Mouse (Mus musculus): ENCODE data around the gene Tmem131l. TPM values are rescaled to one million over a fixed set of nuclear protein-coding genes. Genes with fewer than 3 reads are reported as not detected.

Tmem131l gene
- total and polyA plus RNA-seq, 3 experiments = 9.6 to 39.6 TPM; not detected in 1

GRCm38 (mm10) chr3:83947476-83948245, 92.3 kb downstream of the Tmem131l start:
- Histone ChIP-seq H3K36me3 (ENCODE audit: control insufficient read depth in 1 of 2, insufficient read depth in 2 of 2, low read length in 2 of 2) (no peaks in the 10 kb centered on the region), H3K4me1 (ENCODE audit: control insufficient read depth in 1 of 2, insufficient read depth in 2 of 2, low read length in 2 of 2) (no peaks in the 10 kb centered on the region), H3K4me3 (ENCODE audit: control insufficient read depth in 1 of 2, insufficient read depth in 1 of 2, low read depth in 2 of 2, low read length in 2 of 2) (no peak overlapping the region), H3K79me2 (ENCODE audit: control insufficient read depth, insufficient read depth, low read length, poor library complexity) (no peaks in the 10 kb centered on the region), H3K27me3 (ENCODE audit: control insufficient read depth in 1 of 2, insufficient read depth in 2 of 2, low read length in 2 of 2) (no peaks in the 10 kb centered on the region), H3K27ac (ENCODE audit: control insufficient read depth, low read depth, low read length) (no peak overlapping the region), H3K9me3 (replicated peaks; ENCODE audit: insufficient read depth, low read length) (no peaks in the 10 kb centered on the region), H3K9ac (ENCODE audit: control insufficient read depth, low read depth, low read length, poor library complexity, severe bottlenecking) (no peak overlapping the region)
- DNase-seq (ENCODE audit: low read depth, low spot score) = no peak
- no peak for TF ChIP-seq BHLHE40 (IDR thresholded peaks at IDR 0.05; ENCODE audit: borderline replicate concordance, low read depth, low read length)
- no peak for TF ChIP-seq HCFC1 (IDR thresholded peaks at IDR 0.05; ENCODE audit: low read depth, low read length)
- no peak for TF ChIP-seq MYB (IDR thresholded peaks at IDR 0.05; ENCODE audit: low read depth, low read length)
- TF ChIP-seq USF1 (IDR thresholded peaks at IDR 0.05; ENCODE audit: low read depth, low read length) = no peak
- TF ChIP-seq MAX (IDR thresholded peaks at IDR 0.05; ENCODE audit: low read length) = no peak
- TF ChIP-seq CHD1 (IDR thresholded peaks at IDR 0.05; ENCODE audit: low read depth, low read length) = no peak

GRCm38 (mm10) chr3:83946848-83947247, 93.1 kb downstream of the Tmem131l start:
- H3K9ac ChIP-seq (ENCODE audit: control insufficient read depth, low read depth, low read length, poor library complexity, severe bottlenecking) = no peak overlapping the region
- peak; percentile 39 for DNase-seq (ENCODE audit: low read depth, low spot score)
- H3K9me3 ChIP-seq (replicated peaks; ENCODE audit: insufficient read depth, low read length) = no peaks in the 10 kb centered on the region
- H3K4me3 ChIP-seq (ENCODE audit: control insufficient read depth in 1 of 2, insufficient read depth in 1 of 2, low read depth in 2 of 2, low read length in 2 of 2) = no peak overlapping the region
- no peak overlapping the region for H3K27ac ChIP-seq (ENCODE audit: control insufficient read depth, low read depth, low read length)
- no peaks in the 10 kb centered on the region for H3K79me2 ChIP-seq (ENCODE audit: control insufficient read depth, insufficient read depth, low read length, poor library complexity)
- no peaks in the 10 kb centered on the region for H3K27me3 ChIP-seq (ENCODE audit: control insufficient read depth in 1 of 2, insufficient read depth in 2 of 2, low read length in 2 of 2)
- no peaks in the 10 kb centered on the region for H3K36me3 ChIP-seq (ENCODE audit: control insufficient read depth in 1 of 2, insufficient read depth in 2 of 2, low read length in 2 of 2)
- H3K4me1 ChIP-seq (ENCODE audit: control insufficient read depth in 1 of 2, insufficient read depth in 2 of 2, low read length in 2 of 2) = no peaks in the 10 kb centered on the region
- TF ChIP-seq USF1 (IDR thresholded peaks at IDR 0.05; ENCODE audit: low read depth, low read length) = no peak
- no peak for TF ChIP-seq MEF2A (IDR thresholded peaks at IDR 0.05; ENCODE audit: extremely low read depth, insufficient replicate concordance, low read depth, low read length, poor library complexity, severe bottlenecking)
- no peak for TF ChIP-seq TAL1 (IDR thresholded peaks at IDR 0.05; ENCODE audit: low read length)
- no peak for TF ChIP-seq NRF1 (IDR thresholded peaks at IDR 0.05; ENCODE audit: insufficient read depth, low read depth, low read length, poor library complexity, severe bottlenecking)
- no peak for TF ChIP-seq GABPA (IDR thresholded peaks at IDR 0.05; ENCODE audit: low read depth, low read length)
- TF ChIP-seq MAX (IDR thresholded peaks at IDR 0.05; ENCODE audit: low read length) = no peak
- TF ChIP-seq TCF12 (IDR thresholded peaks at IDR 0.05; ENCODE audit: low read depth, low read length) = no peak
- TF ChIP-seq POLR2A (IDR thresholded peaks at IDR 0.05; ENCODE audit: control insufficient read depth in 1 of 2, insufficient read depth in 1 of 2, low read depth in 1 of 2, low read length in 2 of 2, poor library complexity in 1 of 2) = no peak
- no peak for TF ChIP-seq RCOR1 (IDR thresholded peaks at IDR 0.05; ENCODE audit: low read depth, low read length)
- TF ChIP-seq E2F4 (IDR thresholded peaks at IDR 0.05; ENCODE audit: borderline replicate concordance, low read depth, low read length) = no peak
- TF ChIP-seq CHD1 (IDR thresholded peaks at IDR 0.05; ENCODE audit: low read depth, low read length) = no peak
- 0 out of 2 replicates have a peak, but pooled peaks have one; percentile 19 for TF ChIP-seq SIN3A (IDR thresholded peaks at IDR 0.05; ENCODE audit: low read length)
- TF ChIP-seq UBTF (IDR thresholded peaks at IDR 0.05; ENCODE audit: borderline replicate concordance, insufficient read depth, low read depth, low read length) = no peak
- TF ChIP-seq ELF1 (IDR thresholded peaks at IDR 0.05; ENCODE audit: low read depth, low read length) = no peak
- TF ChIP-seq KAT2A (conservative IDR thresholded peaks at IDR 0.05; ENCODE audit: low read depth, low read length) = no peak
- TF ChIP-seq ZMIZ1 (IDR thresholded peaks at IDR 0.05; ENCODE audit: low read depth, low read length) = no peak
- TF ChIP-seq MAFK (IDR thresholded peaks at IDR 0.05; ENCODE audit: borderline replicate concordance, low read depth, low read length) = no peak
- TF ChIP-seq CTCF (IDR thresholded peaks at IDR 0.05 in 2 of 3, conservative IDR thresholded peaks at IDR 0.05 in 1 of 3; ENCODE audit: control insufficient read depth in 1 of 3, insufficient read depth in 1 of 3, low read depth in 2 of 3, low read length in 3 of 3, poor library complexity in 1 of 3, severe bottlenecking in 1 of 3) = peak in 2 of 3 experiments; percentile 29 to 63; a peak in 3 of 6 replicates
- TF ChIP-seq ZKSCAN1 (IDR thresholded peaks at IDR 0.05; ENCODE audit: low read depth, low read length) = no peak
- TF ChIP-seq TBP (IDR thresholded peaks at IDR 0.05; ENCODE audit: low read depth, low read length) = no peak
- peak; percentile 62 for TF ChIP-seq ZC3H11A (IDR thresholded peaks at IDR 0.05; ENCODE audit: low read depth, low read length)
- TF ChIP-seq CHD2 (IDR thresholded peaks at IDR 0.05; ENCODE audit: low read length) = no peak
- TF ChIP-seq HCFC1 (IDR thresholded peaks at IDR 0.05; ENCODE audit: low read depth, low read length) = no peak
- no peak for TF ChIP-seq USF2 (IDR thresholded peaks at IDR 0.05; ENCODE audit: borderline replicate concordance in 1 of 2, insufficient read depth in 1 of 2, low read depth in 1 of 2, low read length in 2 of 2)
- no peak for TF ChIP-seq NELFE (IDR thresholded peaks at IDR 0.05; ENCODE audit: low read depth, low read length)
- no peak for TF ChIP-seq MYC (IDR thresholded peaks at IDR 0.05; ENCODE audit: low read depth, low read length)
- TF ChIP-seq GATA1 (IDR thresholded peaks at IDR 0.05; ENCODE audit: low read depth, low read length) = no peak
- TF ChIP-seq MXI1 (IDR thresholded peaks at IDR 0.05; ENCODE audit: low read depth, low read length) = no peak

All from MEL (cell line).